Mouse (Mus musculus) spleen, adult 2 months (tissue): ENCODE measurements around the gene P3h4.

ENCODE experiments used
- CTCF ChIP-seq: fragments of 200-500 bp; IDR thresholded peaks from 2 replicates; pipeline ENCODE4 v1.5.1; 2011; ENCODE audit warnings: mild to moderate bottlenecking, inconsistent platforms; ENCODE audit not compliant: insufficient read depth, insufficient read length, insufficient replicate concordance; ENCODE audit errors: extremely low read depth
- POLR2A ChIP-seq: fragments of 200-500 bp; IDR thresholded peaks from 2 replicates; pipeline ENCODE4 v1.6.1; 2011; ENCODE audit warnings: low read depth, low read length, inconsistent platforms

- TF ChIP-seq CTCF (no peak), POLR2A (no peak)
Observed at GRCm38 (mm10) chr11:100409686-100410085, 5.0 kb downstream of the P3h4 start.
